Mouse (Mus musculus) erythroblast, embryonic 14.5 days (primary cell): Measurements from ENCODE around the gene Ap4b1.

Experiments used
- GATA1 ChIP-seq: IDR thresholded peaks from 2 replicates; pipeline ENCODE4 v1.6.1; 2012; ENCODE audit warnings: low read length, inconsistent platforms, mixed read lengths
- TAL1 ChIP-seq: IDR thresholded peaks from 3 replicates; pipeline ENCODE4 v1.6.1; 2012; ENCODE audit warnings: low read length, inconsistent platforms, mixed read lengths

GRCm38 (mm10) chr3:103778660-103779059 is 30.7 kb upstream of the Ap4b1 start:
- no peak for TF ChIP-seq GATA1
- no peak for TF ChIP-seq TAL1
